Mouse (Mus musculus): ENCODE data around the gene Ppm1k.
A peak's percentile ranks its signal among the peaks of the same experiment; 100 is the strongest.
"Not testable (repeated sequence)": the region's sequence is repeated elsewhere in the genome, so short reads cannot be mapped to it uniquely, and the experiment has no call there.

Ppm1k gene

GRCm38 (mm10) chr6:57535386-57535936, at the start of gene Ppm1k:
Ppm1k (minus strand) TSS chr6:57535468.
- DNase-seq, result peak; percentile 100

DNA sequence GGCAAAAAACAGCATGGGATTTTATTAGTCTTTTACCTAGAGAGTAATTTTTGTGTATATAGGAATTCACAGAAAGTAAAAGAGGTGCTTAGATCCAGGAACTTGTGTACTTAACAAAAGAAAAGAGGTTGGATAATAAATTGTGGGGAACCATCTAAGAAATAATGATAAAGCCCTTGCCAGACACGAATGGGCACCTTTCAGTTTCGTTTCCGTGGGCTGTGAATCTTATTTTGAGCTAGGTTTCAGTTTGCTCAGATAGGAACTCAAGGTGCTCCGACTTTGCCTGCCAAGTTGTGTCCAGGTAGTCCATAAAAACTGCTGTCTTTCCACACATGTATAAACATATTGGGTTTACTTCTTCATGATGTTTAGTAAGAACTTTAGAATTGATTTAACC, 47.1 kb upstream of the Ppm1k start:
- DNase-seq, result no peak

DNA sequence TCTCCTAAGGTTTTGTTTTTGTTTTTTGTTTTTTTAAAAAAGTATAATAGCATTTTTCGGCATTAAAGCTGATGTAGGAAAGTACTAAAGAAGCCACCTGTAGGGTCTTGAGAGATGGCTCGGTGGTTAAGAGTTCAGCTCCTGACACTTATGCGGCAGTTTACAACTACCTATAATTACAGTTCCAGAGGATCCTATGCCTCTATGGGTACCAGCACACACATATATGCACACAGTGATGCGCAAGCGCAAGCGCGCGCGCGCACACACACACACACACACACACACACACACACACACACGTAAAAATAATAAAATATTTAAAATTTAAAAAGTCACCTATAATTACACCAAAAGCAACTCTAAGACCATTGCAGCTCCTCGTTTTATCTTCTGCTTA, 46.3 kb upstream of the Ppm1k start:
- DNase-seq, result no peak

GRCm38 (mm10) chr6:57580881-57581548, 45.7 kb upstream of the Ppm1k start, which contains the start of gene Herc6:
Herc6 (plus strand) TSS chr6:57581000.
- DNase-seq, result peak; percentile 75

DNA sequence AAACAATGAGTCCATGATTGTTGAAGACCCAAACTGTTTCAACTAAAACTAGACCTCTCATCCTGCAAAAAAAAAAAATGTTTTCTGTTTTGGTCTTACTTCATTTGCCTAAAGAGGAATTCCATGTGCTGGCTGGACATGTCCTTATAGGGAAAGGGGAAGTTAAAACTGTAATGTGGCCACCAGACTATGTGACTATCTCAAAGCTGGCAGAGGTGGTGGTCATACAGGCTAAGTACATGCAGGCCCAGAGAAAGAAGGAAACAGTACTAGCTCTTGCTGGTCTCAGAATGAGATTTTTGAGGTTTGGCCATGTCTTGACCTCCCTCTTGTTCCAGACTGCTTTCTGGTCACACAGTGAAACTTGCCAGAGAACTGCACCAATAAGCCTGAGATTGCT, 36.3 kb upstream of the Ppm1k start:
- DNase-seq, result no peak

DNA sequence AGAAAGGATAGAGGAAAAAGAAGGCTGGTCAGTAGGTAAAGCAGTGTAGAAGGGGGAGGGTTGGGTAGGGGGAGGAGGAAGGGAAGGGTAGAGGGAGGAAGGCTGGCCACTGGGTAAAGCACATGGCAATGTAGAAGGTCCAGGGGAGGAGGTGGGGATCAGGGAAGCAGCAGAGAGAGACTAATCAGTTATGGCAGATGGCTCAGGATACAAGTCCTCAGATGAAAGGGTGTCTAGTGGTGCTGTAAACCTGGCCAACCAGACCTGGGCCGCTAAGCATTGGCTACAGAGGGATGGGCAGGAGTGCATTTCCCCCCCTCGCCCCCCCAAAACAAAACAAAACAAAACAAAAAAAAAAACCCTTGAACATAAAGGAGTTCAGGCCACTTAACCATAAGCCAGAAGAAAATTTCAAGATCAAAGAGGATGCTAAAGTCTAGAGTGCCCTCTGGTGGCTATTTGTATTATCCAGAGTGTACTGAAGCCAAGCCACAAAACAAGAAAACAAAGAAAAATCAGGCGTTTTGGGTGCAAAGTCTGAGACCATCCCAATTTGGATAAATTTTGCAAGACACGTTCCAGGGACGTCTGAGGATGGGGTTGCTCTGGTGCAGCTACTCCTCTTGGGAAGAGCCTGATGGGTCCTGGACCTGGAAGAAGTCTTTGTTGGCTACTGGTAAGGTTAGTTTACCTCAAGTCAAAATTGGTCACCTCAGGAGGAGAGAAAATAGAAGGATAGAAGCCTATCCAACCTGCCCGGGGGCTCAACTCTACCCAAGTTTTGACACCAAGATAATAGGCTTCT, 35.1 kb upstream of the Ppm1k start:
- no peak for DNase-seq

DNA sequence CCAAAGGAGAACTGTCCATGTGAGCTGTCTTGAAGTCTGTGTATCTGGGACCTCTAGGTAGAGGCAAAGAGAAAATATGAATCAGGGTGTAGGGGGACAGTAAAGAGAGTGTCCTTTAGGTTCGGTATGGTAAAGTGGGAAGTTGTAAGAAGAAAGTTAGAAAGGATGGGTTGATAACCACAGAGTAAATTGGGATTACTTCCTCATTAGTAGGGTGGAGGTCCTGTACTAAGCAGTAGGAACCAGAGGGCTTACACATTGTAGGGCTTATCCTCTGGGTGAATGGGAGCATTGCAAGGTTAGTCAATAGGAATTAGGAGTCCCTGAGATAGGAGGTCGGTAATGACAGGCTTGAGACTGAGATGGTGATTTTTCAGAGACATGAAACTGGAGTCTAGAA, 32.4 kb upstream of the Ppm1k start:
- no peak for DNase-seq

DNA sequence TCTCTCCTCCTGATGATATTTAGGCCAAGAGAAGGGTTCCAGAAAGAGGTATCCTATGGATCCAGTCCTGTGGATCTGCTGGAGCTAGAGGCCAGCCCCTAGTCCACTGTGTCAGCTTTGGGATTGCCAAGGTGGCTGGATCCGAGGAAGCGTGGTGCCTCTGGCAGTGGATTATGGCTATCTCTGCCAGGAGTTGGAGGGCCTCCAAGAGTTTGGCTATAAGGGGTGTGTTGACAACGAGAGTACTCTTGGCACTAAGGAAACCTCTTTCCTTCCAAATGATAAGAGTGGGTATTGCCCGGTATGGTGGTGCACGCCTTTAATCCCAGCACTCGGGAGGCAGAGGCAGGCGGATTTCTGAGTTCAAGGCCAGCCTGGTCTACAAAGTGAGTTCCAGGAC, 30.2 kb upstream of the Ppm1k start:
- no peak for DNase-seq

- no peak for DNase-seq
Measured at GRCm38 (mm10) chr6:57563454-57563853, 28.2 kb upstream of the Ppm1k start.

- DNase-seq, result no peak
Measured at GRCm38 (mm10) chr6:57557796-57558317, 22.6 kb upstream of the Ppm1k start.

DNA sequence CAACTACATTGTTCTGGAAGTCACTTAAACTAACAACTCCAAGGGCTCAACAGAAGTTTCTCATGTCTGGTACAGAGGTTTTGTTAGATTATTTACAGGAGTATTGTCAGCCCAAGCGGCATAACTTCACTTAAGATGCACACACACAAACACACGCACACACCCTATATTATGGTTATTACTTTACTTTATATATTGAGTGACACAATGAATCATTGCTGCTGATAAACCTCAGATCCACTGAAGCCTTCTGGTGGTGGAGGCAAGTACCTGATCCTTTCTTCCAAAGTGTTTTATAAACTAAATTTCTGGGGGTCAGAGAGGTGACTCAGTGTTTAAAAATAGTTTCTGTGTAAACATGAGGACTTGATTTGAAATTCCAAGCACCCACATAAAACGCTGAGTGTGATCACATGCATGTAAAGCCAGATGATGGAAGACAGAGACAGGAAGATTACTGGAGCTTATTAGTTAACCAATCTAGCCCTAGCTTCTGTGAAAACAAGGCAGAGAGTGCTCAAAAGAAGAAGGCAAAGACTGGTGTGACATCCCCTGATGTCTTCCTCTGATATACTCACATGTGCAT, 16.0 kb upstream of the Ppm1k start:
- DNase-seq, result no peak

GRCm38 (mm10) chr6:57544866-57545265, 9.6 kb upstream of the Ppm1k start:
- peak; percentile 55 for DNase-seq

DNA sequence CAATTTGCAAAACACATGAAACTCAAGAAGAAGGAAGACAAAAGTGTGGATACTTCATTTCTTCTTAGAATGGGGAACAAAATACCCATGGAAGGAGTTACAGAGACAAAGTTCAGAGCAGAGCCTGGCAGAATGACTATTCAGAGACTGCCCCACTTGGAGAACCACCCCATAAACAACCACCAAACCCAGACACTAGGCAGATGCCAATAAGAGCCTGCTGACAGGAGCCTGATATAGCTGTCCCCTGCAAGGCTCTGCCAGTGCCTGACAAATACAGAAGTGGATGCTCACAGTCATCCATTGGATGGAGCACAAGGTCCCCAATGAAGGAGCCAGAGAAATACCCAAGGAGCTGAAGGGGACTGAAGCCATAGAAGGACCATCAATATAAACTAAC, 8.3 kb upstream of the Ppm1k start:
- not testable (repeated sequence) for DNase-seq

- DNase-seq, result no peak
Measured at GRCm38 (mm10) chr6:57541737-57542335, 6.6 kb upstream of the Ppm1k start.

DNA sequence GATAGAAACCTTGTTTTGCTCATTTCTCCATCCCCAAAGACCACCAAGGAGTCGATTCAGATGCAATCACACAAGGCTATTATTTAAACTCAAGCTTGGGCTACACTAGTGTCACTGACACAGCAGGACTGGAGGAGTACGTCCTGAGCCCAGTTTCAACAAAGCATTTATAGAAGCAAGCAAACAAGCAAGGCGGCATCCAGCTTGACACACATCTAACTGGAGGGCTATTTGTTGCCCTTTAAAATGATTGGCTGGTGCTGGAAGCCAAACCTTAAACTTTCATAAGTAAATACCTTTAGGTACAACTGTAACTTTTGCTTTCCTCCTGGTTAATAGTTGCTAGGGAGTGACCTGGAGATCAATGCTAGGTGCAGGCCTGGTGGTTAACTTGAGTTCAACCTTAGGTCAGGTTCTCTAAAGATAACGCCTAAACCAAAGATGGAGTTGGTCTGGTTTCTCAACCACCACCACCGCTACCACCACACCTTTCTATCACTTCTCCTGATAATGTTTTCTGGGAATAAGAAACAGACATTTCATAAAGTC, 5.8 kb upstream of the Ppm1k start:
- DNase-seq, result no peak

DNA sequence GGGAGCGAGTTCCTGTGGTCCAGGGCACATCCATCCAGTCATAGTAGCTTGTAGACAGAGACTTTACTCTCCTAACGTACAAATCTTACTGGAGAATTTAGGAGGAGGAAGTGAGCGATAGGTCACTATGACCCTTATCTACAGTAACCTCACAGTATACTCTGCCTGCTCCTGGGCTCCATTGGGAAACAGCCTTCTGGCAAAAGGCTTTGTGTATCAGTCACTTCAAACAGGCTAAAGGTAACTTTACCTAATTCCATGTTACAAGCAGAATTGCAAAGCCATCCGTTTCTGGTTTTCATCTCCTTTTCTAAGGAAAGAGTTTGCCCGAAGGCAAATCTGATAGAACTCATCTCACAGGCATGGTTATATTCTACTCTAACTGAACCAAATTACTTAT, 2.6 kb upstream of the Ppm1k start:
- DNase-seq, result no peak

- DNase-seq, result no peak
Measured at GRCm38 (mm10) chr6:57535971-57536669, 852 bp upstream of the Ppm1k start.

- DNase-seq, result peak; percentile 45
Measured at GRCm38 (mm10) chr6:57534611-57535286, 519 bp downstream of the Ppm1k start.

DNA sequence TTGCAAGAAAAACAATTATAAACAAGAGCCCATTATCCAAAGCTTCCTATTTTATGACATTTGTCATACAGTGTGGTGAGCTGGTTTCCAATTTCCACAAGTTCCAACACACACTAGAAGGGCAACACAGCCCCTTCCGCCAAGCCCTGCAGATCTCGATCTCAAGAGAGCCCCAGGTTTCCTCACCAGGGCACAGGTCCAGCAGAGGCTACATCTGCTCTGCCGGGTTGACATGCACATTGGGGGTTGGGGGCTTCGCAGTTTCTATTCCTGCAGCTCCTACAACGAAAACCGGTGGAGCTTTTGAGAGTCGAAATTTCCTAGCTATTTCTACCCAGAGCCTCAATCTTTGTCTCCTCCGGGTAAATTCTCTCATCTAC, 1.0 kb downstream of the Ppm1k start:
- DNase-seq, result peak; percentile 25

GRCm38 (mm10) chr6:57533410-57533809, 1.9 kb downstream of the Ppm1k start:
- no peak for DNase-seq

DNA sequence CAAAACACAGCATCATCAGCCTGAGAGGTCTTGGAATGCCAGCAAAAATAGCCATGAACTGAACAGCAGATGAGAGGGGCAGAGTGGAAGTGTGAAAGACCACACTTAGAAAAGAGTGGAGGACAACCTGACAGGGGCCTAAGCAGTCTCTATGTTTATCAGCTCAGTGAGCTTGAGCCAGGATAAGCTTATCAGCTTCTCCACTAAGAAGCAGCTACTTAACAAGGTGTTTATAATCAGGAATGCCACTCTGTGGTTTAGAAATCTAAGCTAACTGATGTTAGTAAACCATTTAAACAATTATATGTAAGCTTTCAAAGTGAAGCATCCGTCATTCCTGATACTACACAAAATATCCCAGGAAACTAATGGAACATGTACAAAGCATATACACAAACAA, 3.2 kb downstream of the Ppm1k start:
- DNase-seq, result no peak

GRCm38 (mm10) chr6:57531441-57531840, 3.8 kb downstream of the Ppm1k start:
- DNase-seq, result no peak

Data from kidney, adult 11 months (tissue).